Mouse (Mus musculus) neural tube, embryonic 14.5 days (tissue): Measurements from ENCODE around the gene Sestd1. TPM values are rescaled to one million over a fixed set of nuclear protein-coding genes. Genes with fewer than 3 reads are reported as not detected.

ENCODE experiments used
- ATAC-seq: fragments of 200-750 bp; cut with Nextera tagmentation; 2 replicates; pipeline ENCODE4 v1.8.0; 2017; ENCODE audit warnings: low read depth, mild to moderate bottlenecking, moderate TSS enrichment, moderate library complexity
- H3K27ac ChIP-seq: fragments of 300-500 bp; sonication (generic); 2 replicates; pipeline ENCODE4 v1.5.1; 2014; ENCODE audit warnings: low read depth, mild to moderate bottlenecking, control low read depth, low read length, moderate library complexity, mixed read lengths
- H3K27me3 ChIP-seq: fragments of 300-500 bp; sonication (generic); 2 replicates; pipeline ENCODE4 v1.6.1; 2014; ENCODE audit warnings: low read length; ENCODE audit not compliant: control insufficient read depth, insufficient read depth
- H3K36me3 ChIP-seq: fragments of 300-500 bp; sonication (generic); 2 replicates; pipeline ENCODE4 v1.6.1; 2014; ENCODE audit warnings: low read length, mixed read lengths; ENCODE audit not compliant: control insufficient read depth, insufficient read depth
- H3K4me1 ChIP-seq: fragments of 300-500 bp; sonication (generic); 2 replicates; pipeline ENCODE4 v1.6.1; 2014; ENCODE audit warnings: low read length; ENCODE audit not compliant: control insufficient read depth, insufficient read depth
- H3K4me2 ChIP-seq: fragments of 300-500 bp; sonication (generic); 2 replicates; pipeline ENCODE4 v1.6.1; 2014; ENCODE audit warnings: mild to moderate bottlenecking, low read depth, low read length, control low read depth
- H3K4me3 ChIP-seq: fragments of 300-500 bp; sonication (generic); 2 replicates; pipeline ENCODE4 v1.5.1; 2014; ENCODE audit warnings: low read depth, low read length, control low read depth, mixed read lengths
- H3K9ac ChIP-seq: fragments of 300-500 bp; sonication (generic); replicated peaks from 2 replicates; pipeline ENCODE4 v1.6.1; 2014; ENCODE audit warnings: low read depth, mild to moderate bottlenecking, control low read depth, low read length, mixed read lengths
- H3K9me3 ChIP-seq: fragments of 300-500 bp; sonication (generic); 2 replicates; pipeline ENCODE4 v1.6.1; 2016; ENCODE audit warnings: low read length; ENCODE audit not compliant: control insufficient read depth
- WGBS: fragments of 180-500 bp; shearing (Covaris S2); extraction: QIAGEN DNeasy Blood & Tissue Kit; methylation state at CpG from one replicate; pipeline ENCODE4 v1.1.7; 2014; 5-methylcytosine and 5-hydroxymethylcytosine counted together
- polyA plus RNA-seq: library from polyadenylated mRNA; unstranded; fragments of >200 nt; fragmentation: Nextera tagmentation; extraction: Ambion mirVana; gene quantifications from 2 replicates; pipeline ENCODE4 v1.2.1, GENCODE M21; 2014

The Sestd1 gene
- polyA plus RNA-seq, 1 experiment from 2014 or later, result 49.0 TPM

DNA sequence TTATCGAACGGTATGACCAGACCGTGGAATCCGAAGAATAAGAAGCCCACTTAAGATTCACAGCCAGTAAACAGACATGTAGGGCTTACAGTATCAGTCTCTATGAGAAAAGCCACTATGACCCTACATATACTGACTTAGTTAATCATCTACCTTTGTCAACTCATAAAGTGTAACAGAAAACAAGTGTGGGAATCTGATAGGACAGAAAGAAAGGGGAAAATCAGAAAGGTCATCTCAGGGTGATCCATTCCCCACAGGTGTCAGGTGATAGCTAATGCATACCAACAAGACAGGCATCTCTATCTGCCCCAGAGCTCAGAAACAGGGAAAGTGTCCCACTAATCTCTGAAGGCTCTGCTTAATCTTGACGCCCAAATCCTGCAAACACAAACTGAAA lies 4.5 kb downstream of the Sestd1 start:
- Histone ChIP-seq H3K27ac (no peak overlapping the region), H3K9me3 (no peaks in the 10 kb centered on the region), H3K4me3 (no peak overlapping the region), H3K36me3 (no peaks in the 10 kb centered on the region), H3K4me2 (no peak overlapping the region), H3K9ac (no peak overlapping the region), H3K4me1 (peaks cover 10% of the 10 kb centered on the region), H3K27me3 (no peaks in the 10 kb centered on the region)
- WGBS, result 93% methylated on average over 5 of the region's 5 CpGs
- ATAC-seq, result no peak

DNA sequence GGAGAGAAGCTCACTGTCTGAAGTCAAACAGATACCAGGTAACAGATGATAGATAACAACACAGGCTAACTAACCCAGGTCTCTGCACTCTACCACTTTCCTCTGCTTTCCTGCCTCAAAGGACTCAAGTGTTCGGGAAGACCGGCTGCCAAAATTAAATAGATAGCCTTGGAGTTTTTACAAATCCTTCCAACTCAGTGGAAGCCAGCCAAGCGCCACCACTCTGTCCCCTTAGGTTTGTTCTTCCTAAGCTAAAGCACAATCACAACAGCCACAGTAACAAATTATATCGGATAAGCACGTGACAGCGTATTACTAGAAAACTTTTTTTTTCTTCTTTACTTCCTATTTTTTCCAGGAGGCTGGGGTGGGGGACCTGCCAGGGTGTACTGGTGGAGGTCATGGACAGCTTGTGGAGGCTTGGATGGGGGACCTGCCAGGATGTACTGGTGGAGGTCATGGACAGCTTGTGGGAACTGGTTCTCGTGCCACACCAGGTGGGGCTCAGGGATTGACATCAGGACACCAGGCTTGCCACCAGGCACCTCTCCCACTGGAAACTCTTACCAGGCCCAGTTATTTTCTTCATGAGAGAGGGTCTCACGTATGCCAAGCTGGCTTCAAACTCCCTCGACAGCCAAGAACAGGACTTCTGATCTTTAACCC lies 5.3 kb downstream of the Sestd1 start:
- no peak for ATAC-seq
- Histone ChIP-seq H3K9ac (no peak overlapping the region), H3K27ac (no peak overlapping the region), H3K27me3 (no peaks in the 10 kb centered on the region), H3K4me1 (peaks cover 10% of the 10 kb centered on the region), H3K4me3 (no peak overlapping the region), H3K9me3 (no peaks in the 10 kb centered on the region), H3K4me2 (no peak overlapping the region), H3K36me3 (no peaks in the 10 kb centered on the region)
- WGBS, result 82% methylated on average over 9 of the region's 9 CpGs

DNA sequence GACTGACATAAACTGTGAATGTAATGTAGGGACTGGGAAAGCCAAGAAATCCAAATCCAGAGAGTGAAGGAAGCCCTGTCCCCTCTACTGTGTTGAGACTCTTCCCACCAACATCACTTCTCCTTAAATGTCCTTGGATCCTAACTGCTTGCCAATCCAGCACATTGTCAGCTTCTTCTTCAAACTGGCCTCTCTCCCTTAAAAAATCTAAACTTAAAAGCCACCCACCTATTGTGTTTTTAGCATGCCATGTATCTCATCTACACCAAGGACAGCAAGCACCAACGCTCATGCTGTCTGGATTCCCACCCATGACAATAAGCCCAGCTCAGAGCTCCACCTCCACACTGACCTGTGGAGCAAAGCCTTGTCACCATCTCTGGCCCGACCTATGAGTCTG lies 7.4 kb downstream of the Sestd1 start:
- no peak overlapping the region for H3K27ac ChIP-seq
- H3K4me1 ChIP-seq, result peaks cover 3% of the 10 kb centered on the region
- 96% methylated on average over 2 of the region's 2 CpGs for WGBS
- H3K4me3 ChIP-seq, result no peak overlapping the region
- H3K36me3 ChIP-seq, result no peaks in the 10 kb centered on the region
- no peak overlapping the region for H3K4me2 ChIP-seq
- no peaks in the 10 kb centered on the region for H3K27me3 ChIP-seq
- no peak for ATAC-seq
- H3K9me3 ChIP-seq, result no peaks in the 10 kb centered on the region
- H3K9ac ChIP-seq, result no peak overlapping the region

DNA sequence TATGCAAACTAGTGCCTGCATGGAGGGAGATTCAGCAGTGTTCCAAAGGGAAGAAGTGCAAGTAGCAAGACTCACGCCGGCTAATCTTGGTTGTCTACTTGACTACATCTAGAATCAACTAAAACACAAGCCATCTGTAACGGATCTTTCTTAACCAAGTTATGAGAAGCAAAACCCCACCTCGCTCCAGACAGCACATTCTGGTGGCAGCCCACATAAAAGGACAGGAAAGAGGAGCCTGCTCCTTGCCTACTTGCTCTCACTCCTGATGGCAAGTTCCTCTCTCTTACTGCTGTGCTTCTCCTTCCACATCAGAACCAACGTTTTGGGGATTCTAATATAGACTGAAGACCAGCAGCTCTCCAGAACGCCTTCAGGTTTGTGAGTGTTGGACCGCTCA lies 9.6 kb downstream of the Sestd1 start:
- Histone ChIP-seq H3K4me1 (peaks cover 10% of the 10 kb centered on the region; the same call in 1 of the 2 replicates), H3K9me3 (no peaks in the 10 kb centered on the region), H3K36me3 (no peaks in the 10 kb centered on the region), H3K4me2 (no peak overlapping the region), H3K27ac (no peak overlapping the region), H3K27me3 (no peaks in the 10 kb centered on the region), H3K4me3 (no peak overlapping the region), H3K9ac (no peak overlapping the region)
- no peak for ATAC-seq
- 91% methylated on average over 7 of the region's 7 CpGs for WGBS

DNA sequence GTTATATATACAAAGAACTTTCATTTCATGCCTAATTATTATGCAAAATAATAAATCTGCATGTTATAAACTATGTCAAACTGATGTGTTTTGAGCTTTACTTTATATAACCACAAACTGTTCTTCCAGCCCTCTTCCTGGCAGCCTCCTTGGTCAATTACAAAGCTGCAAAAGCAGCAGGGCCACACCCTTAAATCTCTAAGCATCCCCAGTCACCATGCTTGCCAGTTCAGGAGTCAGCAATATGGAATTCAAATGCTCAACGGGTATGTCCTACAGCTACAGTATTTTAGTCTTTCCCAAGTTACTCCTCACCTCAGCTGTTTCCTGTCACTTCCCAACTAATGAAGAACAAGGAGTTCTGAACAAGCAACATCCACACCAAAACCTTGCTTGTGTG lies 10.3 kb downstream of the Sestd1 start:
- no peak overlapping the region for H3K27ac ChIP-seq
- H3K4me1 ChIP-seq, result peaks cover 10% of the 10 kb centered on the region; the same call in 1 of the 2 replicates
- no peaks in the 10 kb centered on the region for H3K27me3 ChIP-seq
- no peak overlapping the region for H3K4me3 ChIP-seq
- no peaks in the 10 kb centered on the region for H3K9me3 ChIP-seq
- no peak overlapping the region for H3K9ac ChIP-seq
- no peaks in the 10 kb centered on the region for H3K36me3 ChIP-seq
- WGBS, result 86% methylated on average over 1 of the region's 1 CpGs
- H3K4me2 ChIP-seq, result no peak overlapping the region
- no peak for ATAC-seq

DNA sequence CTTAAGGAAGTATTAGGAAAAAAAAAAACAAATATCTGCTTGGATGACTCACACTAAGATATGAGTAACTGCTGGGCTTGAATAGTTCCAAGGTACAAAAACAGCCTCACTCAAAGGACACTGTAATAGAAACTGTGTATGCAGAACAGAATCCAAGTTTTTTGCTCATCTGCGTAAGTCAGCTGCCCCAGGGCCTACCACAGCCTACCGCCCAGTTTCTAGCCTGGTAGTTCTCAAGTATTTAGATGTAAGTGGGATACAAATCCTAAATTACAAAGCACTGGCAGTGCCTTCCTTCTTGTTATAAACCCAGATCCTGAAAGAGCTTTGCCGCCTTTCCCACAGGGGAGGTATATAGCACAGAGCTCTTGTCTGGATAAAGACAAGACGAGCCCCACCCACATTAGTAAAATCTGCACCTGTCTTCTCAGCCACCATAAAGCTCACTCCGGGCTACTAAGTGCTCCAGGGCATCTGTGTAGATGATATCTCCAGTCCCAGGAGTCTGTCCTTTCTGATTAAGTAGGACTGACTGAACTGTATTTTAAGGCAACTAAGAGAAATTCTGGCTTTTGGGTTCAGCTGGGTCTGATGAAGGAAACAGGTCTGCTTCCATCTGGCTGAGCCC lies 11.7 kb downstream of the Sestd1 start:
- Histone ChIP-seq H3K27me3 (no peaks in the 10 kb centered on the region), H3K4me3 (no peak overlapping the region), H3K4me2 (no peak overlapping the region), H3K27ac (no peak overlapping the region), H3K9me3 (no peaks in the 10 kb centered on the region), H3K36me3 (no peaks in the 10 kb centered on the region), H3K9ac (no peak overlapping the region), H3K4me1 (peaks cover 10% of the 10 kb centered on the region; the same call in 1 of the 2 replicates)
- ATAC-seq, result no peak
- 60% methylated on average over 5 of the region's 5 CpGs for WGBS

DNA sequence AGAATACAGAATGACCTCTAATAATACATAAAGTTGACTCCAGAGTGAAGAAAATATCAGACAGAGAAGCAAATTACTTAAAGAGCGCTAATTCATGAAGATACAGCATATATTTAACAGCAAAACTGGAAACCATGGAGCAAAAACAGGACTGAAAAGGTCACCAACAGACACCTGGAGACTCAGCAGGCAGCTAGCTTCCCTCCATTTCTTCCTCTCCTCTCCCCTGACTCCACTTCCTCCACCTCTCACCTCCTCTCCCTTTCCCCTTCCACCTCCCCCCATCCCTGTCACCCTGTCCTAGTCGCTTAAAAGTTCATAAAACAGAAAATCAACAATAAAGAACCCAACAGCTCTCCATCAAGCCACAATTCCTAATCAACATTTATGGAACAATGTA lies 13.5 kb downstream of the Sestd1 start:
- no peak overlapping the region for H3K9ac ChIP-seq
- H3K4me1 ChIP-seq, result peaks cover 10% of the 10 kb centered on the region; the same call in 1 of the 2 replicates
- H3K36me3 ChIP-seq, result no peaks in the 10 kb centered on the region
- no peak overlapping the region for H3K4me3 ChIP-seq
- H3K9me3 ChIP-seq, result no peaks in the 10 kb centered on the region
- H3K4me2 ChIP-seq, result no peak overlapping the region
- no peaks in the 10 kb centered on the region for H3K27me3 ChIP-seq
- no peak for ATAC-seq
- H3K27ac ChIP-seq, result no peak overlapping the region
- 93% methylated on average over 2 of the region's 2 CpGs for WGBS

DNA sequence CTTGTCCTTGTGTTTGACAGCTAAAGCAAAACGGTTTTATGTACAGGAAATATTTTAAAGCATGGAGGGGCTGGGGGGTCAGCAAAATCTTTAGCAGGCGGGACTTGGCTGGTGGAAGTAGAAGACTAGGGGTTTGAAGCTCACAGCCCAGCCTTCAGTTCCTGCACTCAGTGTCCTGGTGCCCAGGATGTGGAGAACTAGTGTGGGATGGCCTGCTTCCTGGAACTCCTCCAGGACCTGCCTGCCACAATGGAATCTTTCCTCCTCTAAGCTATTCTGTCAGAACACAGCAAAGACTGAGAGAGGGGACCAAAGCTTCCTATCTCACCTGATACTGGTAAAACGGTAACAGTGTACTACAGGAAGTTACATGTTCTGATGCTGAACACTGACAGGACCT lies 14.4 kb downstream of the Sestd1 start:
- Histone ChIP-seq H3K4me2 (no peak overlapping the region), H3K27ac (no peak overlapping the region), H3K9ac (no peak overlapping the region), H3K4me3 (no peak overlapping the region), H3K36me3 (no peaks in the 10 kb centered on the region), H3K4me1 (peaks cover 10% of the 10 kb centered on the region; the same call in 1 of the 2 replicates), H3K27me3 (no peaks in the 10 kb centered on the region), H3K9me3 (no peaks in the 10 kb centered on the region)
- no peak for ATAC-seq
- 84% methylated on average over 3 of the region's 3 CpGs for WGBS

DNA sequence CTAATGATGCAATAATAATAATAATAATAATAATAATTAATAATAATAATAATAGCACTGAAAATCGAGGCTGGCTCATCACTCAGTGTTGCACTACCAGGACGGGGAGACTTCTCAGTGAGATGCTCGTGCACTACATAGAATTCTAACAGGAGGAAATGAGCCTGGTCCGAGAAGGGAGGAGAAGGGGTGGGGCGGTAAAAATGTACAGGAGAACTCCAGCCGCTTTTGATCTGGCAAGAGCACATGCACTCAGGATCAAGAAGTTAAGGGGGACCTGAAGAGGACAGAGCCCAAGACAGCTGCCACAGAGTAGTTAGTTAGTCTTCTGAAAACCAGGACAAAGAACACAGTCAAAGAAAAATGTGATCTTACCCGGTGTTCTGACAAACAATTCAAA lies 15.1 kb downstream of the Sestd1 start:
- ATAC-seq, result no peak
- peaks cover 10% of the 10 kb centered on the region; the same call in 1 of the 2 replicates for H3K4me1 ChIP-seq
- WGBS, result 80% methylated on average over 7 of the region's 7 CpGs
- no peak overlapping the region for H3K4me2 ChIP-seq
- no peaks in the 10 kb centered on the region for H3K36me3 ChIP-seq
- H3K9ac ChIP-seq, result no peak overlapping the region
- no peaks in the 10 kb centered on the region for H3K27me3 ChIP-seq
- no peaks in the 10 kb centered on the region for H3K9me3 ChIP-seq
- H3K4me3 ChIP-seq, result no peak overlapping the region
- no peak overlapping the region for H3K27ac ChIP-seq
